Mouse (Mus musculus) kidney, adult 2 months (tissue): ENCODE data around the gene St6gal1.

Experiments
- CTCF ChIP-seq: fragments of 200-500 bp; conservative IDR thresholded peaks from 2 replicates; pipeline ENCODE4 v1.5.1; 2011; ENCODE audit warnings: low read depth, mild to moderate bottlenecking, control low read depth, low read length, moderate library complexity, mixed read lengths; ENCODE audit not compliant: insufficient read depth, insufficient read length
- POLR2A ChIP-seq: fragments of 200-500 bp; IDR thresholded peaks from one replicate; pipeline ENCODE4 v1.6.1; 2011; ENCODE audit warnings: low read depth, low read length, control low read depth

GRCm38 (mm10) chr16:23291521-23291920, 67.0 kb downstream of the St6gal1 start:
- no peak for TF ChIP-seq POLR2A
- TF ChIP-seq CTCF: no peak
